Mouse (Mus musculus) kidney, embryonic 15.5 days (tissue): Measurements from ENCODE around the gene Ksr1. TPM values are rescaled to one million over a fixed set of nuclear protein-coding genes. Genes with fewer than 3 reads are reported as not detected.
A peak's percentile ranks its signal among the peaks of the same experiment; 100 is the strongest.

Source experiments
- ATAC-seq: fragments of 200-750 bp; cut with Nextera tagmentation; replicated peaks from 2 replicates; pipeline ENCODE4 v1.8.0; 2017; ENCODE audit warnings: moderate TSS enrichment; ENCODE audit not compliant: low FRiP score
- H3K27ac ChIP-seq: fragments of 300-500 bp; sonication (generic); 2 replicates; pipeline ENCODE4 v1.5.1; 2015; ENCODE audit warnings: mild to moderate bottlenecking, inconsistent platforms
- H3K27me3 ChIP-seq: fragments of 300-500 bp; sonication (generic); 2 replicates; pipeline ENCODE4 v1.6.1; 2015; ENCODE audit warnings: inconsistent platforms
- H3K36me3 ChIP-seq: fragments of 300-500 bp; sonication (generic); 2 replicates; pipeline ENCODE4 v1.6.1; 2015; ENCODE audit warnings: inconsistent platforms
- H3K4me1 ChIP-seq: fragments of 300-500 bp; sonication (generic); 2 replicates; pipeline ENCODE4 v1.6.1; 2015; ENCODE audit warnings: inconsistent platforms
- H3K4me2 ChIP-seq: fragments of 300-500 bp; sonication (generic); 2 replicates; pipeline ENCODE4 v1.6.1; 2015; ENCODE audit warnings: moderate library complexity, mild to moderate bottlenecking, inconsistent platforms
- H3K4me3 ChIP-seq: fragments of 300-500 bp; sonication (generic); replicated peaks from 2 replicates; pipeline ENCODE4 v1.5.1; 2015; ENCODE audit warnings: mild to moderate bottlenecking, inconsistent platforms
- H3K9ac ChIP-seq: fragments of 300-500 bp; sonication (generic); 2 replicates; pipeline ENCODE4 v1.6.1; 2015; ENCODE audit warnings: mild to moderate bottlenecking, inconsistent platforms
- H3K9me3 ChIP-seq: fragments of 300-500 bp; sonication (generic); replicated peaks from 2 replicates; pipeline ENCODE4 v1.6.1; 2016; ENCODE audit warnings: inconsistent platforms
- WGBS: fragments of 180-500 bp; shearing (Covaris S2); methylation state at CpG from one replicate; pipeline ENCODE4 v1.1.7; 2015; ENCODE audit warnings: mixed read lengths; 5-methylcytosine and 5-hydroxymethylcytosine counted together
- polyA plus RNA-seq: library from polyadenylated mRNA; unstranded; fragments of >200 nt; fragmentation: Nextera tagmentation; extraction: Ambion mirVana; gene quantifications from 2 replicates; pipeline ENCODE4 v1.2.1, GENCODE M21; 2015

Ksr1 gene
- polyA plus RNA-seq, 1 experiment from 2014 or later, result 3.3 TPM

GRCm38 (mm10) chr11:79115659-79116058 lies 30.5 kb downstream of the Ksr1 start:
- Histone ChIP-seq H3K27ac (no peak overlapping the region), H3K9me3 (no peaks in the 10 kb centered on the region)

GRCm38 (mm10) chr11:79114061-79114460 lies 32.1 kb downstream of the Ksr1 start:
- Histone ChIP-seq H3K27ac (no peak overlapping the region), H3K4me2 (no peak overlapping the region), H3K9me3 (no peaks in the 10 kb centered on the region), H3K4me1 (peaks cover 49% of the 10 kb centered on the region), H3K36me3 (no peaks in the 10 kb centered on the region), H3K9ac (no peak overlapping the region), H3K4me3 (no peak overlapping the region), H3K27me3 (no peaks in the 10 kb centered on the region)
- WGBS, result 23% methylated on average over 6 of the region's 6 CpGs
- ATAC-seq, result no peak

More at GRCm38 (mm10) chr11:79115659-79116058, 30.5 kb downstream of the Ksr1 start:
- no peak for ATAC-seq
- H3K27me3 ChIP-seq, result no peaks in the 10 kb centered on the region
- peaks cover 54% of the 10 kb centered on the region for H3K4me1 ChIP-seq
- WGBS, result 75% methylated on average over 8 of the region's 8 CpGs
- H3K36me3 ChIP-seq, result no peaks in the 10 kb centered on the region
- no peak overlapping the region for H3K4me3 ChIP-seq
- H3K9ac ChIP-seq, result no peak overlapping the region
- no peak overlapping the region for H3K4me2 ChIP-seq

- Histone ChIP-seq H3K27ac (no peak overlapping the region), H3K4me1 (peaks cover 43% of the 10 kb centered on the region), H3K36me3 (no peaks in the 10 kb centered on the region), H3K4me2 (no peak overlapping the region), H3K9me3 (no peaks in the 10 kb centered on the region), H3K9ac (no peak overlapping the region), H3K27me3 (no peaks in the 10 kb centered on the region), H3K4me3 (no peak overlapping the region)
- no peak for ATAC-seq
- 88% methylated on average over 4 of the region's 4 CpGs for WGBS
Measured at GRCm38 (mm10) chr11:79113397-79113796, 32.8 kb downstream of the Ksr1 start.

- peaks cover 42% of the 10 kb centered on the region for H3K4me1 ChIP-seq
- ATAC-seq, result no peak
- no peak overlapping the region for H3K4me2 ChIP-seq
- no peaks in the 10 kb centered on the region for H3K36me3 ChIP-seq
- no peaks in the 10 kb centered on the region for H3K27me3 ChIP-seq
- no peak overlapping the region for H3K9ac ChIP-seq
- no peak overlapping the region for H3K27ac ChIP-seq
- WGBS, result 66% methylated on average over 19 of the region's 19 CpGs
- no peaks in the 10 kb centered on the region for H3K9me3 ChIP-seq
- no peak overlapping the region for H3K4me3 ChIP-seq
Measured at GRCm38 (mm10) chr11:79112559-79113302, 33.5 kb downstream of the Ksr1 start.

- Histone ChIP-seq H3K27ac (no peak overlapping the region), H3K9ac (no peak overlapping the region), H3K4me1 (peaks cover 39% of the 10 kb centered on the region), H3K27me3 (no peaks in the 10 kb centered on the region), H3K4me3 (no peak overlapping the region), H3K36me3 (no peaks in the 10 kb centered on the region), H3K4me2 (no peak overlapping the region), H3K9me3 (no peaks in the 10 kb centered on the region)
- no peak for ATAC-seq
- WGBS, result 88% methylated on average over 10 of the region's 10 CpGs
Measured at GRCm38 (mm10) chr11:79111864-79112558, 34.2 kb downstream of the Ksr1 start.

GRCm38 (mm10) chr11:79110446-79110845 lies 35.8 kb downstream of the Ksr1 start:
- 77% methylated on average over 4 of the region's 4 CpGs for WGBS
- Histone ChIP-seq H3K4me2 (no peak overlapping the region), H3K27me3 (no peaks in the 10 kb centered on the region), H3K27ac (no peak overlapping the region), H3K9me3 (no peaks in the 10 kb centered on the region), H3K36me3 (no peaks in the 10 kb centered on the region), H3K4me1 (peaks cover 32% of the 10 kb centered on the region), H3K9ac (no peak overlapping the region), H3K4me3 (no peak overlapping the region)
- no peak for ATAC-seq

- no peaks in the 10 kb centered on the region for H3K9me3 ChIP-seq
- 87% methylated on average over 11 of the region's 11 CpGs for WGBS
- H3K4me1 ChIP-seq, result peaks cover 39% of the 10 kb centered on the region
- H3K27me3 ChIP-seq, result no peaks in the 10 kb centered on the region
- no peak overlapping the region for H3K27ac ChIP-seq
- no peak overlapping the region for H3K4me3 ChIP-seq
- H3K36me3 ChIP-seq, result no peaks in the 10 kb centered on the region
- H3K9ac ChIP-seq, result no peak overlapping the region
- H3K4me2 ChIP-seq, result no peak overlapping the region
- ATAC-seq, result no peak
Measured at GRCm38 (mm10) chr11:79107934-79108333, 38.3 kb downstream of the Ksr1 start.

GRCm38 (mm10) chr11:79104998-79105397 lies 41.2 kb downstream of the Ksr1 start:
- no peak overlapping the region for H3K4me3 ChIP-seq
- ATAC-seq, result no peak
- 75% methylated on average over 6 of the region's 6 CpGs for WGBS

GRCm38 (mm10) chr11:79104538-79104937 lies 41.7 kb downstream of the Ksr1 start:
- H3K4me1 ChIP-seq, result peaks cover 31% of the 10 kb centered on the region
- ATAC-seq, result no peak
- no peaks in the 10 kb centered on the region for H3K36me3 ChIP-seq
- H3K27ac ChIP-seq, result no peak overlapping the region
- H3K27me3 ChIP-seq, result no peaks in the 10 kb centered on the region
- no peaks in the 10 kb centered on the region for H3K9me3 ChIP-seq
- H3K9ac ChIP-seq, result no peak overlapping the region
- H3K4me3 ChIP-seq, result no peak overlapping the region
- 57% methylated on average over 6 of the region's 6 CpGs for whole genome bisulfite sequencing
- no peak overlapping the region for H3K4me2 ChIP-seq

More at GRCm38 (mm10) chr11:79104998-79105397, 41.2 kb downstream of the Ksr1 start:
- Histone ChIP-seq H3K4me2 (no peak overlapping the region), H3K9ac (no peak overlapping the region), H3K36me3 (no peaks in the 10 kb centered on the region), H3K9me3 (no peaks in the 10 kb centered on the region), H3K27ac (no peak overlapping the region), H3K27me3 (no peaks in the 10 kb centered on the region), H3K4me1 (peaks cover 31% of the 10 kb centered on the region)

GRCm38 (mm10) chr11:79104096-79104495 lies 42.1 kb downstream of the Ksr1 start:
- no peaks in the 10 kb centered on the region for H3K9me3 ChIP-seq
- WGBS, result 89% methylated on average over 11 of the region's 11 CpGs
- H3K4me2 ChIP-seq, result no peak overlapping the region
- peaks cover 36% of the 10 kb centered on the region for H3K4me1 ChIP-seq
- no peak overlapping the region for H3K27ac ChIP-seq
- no peaks in the 10 kb centered on the region for H3K27me3 ChIP-seq
- H3K9ac ChIP-seq, result no peak overlapping the region
- H3K36me3 ChIP-seq, result no peaks in the 10 kb centered on the region
- ATAC-seq, result no peak
- no peak overlapping the region for H3K4me3 ChIP-seq

- no peak overlapping the region for H3K9ac ChIP-seq
- H3K4me1 ChIP-seq, result peaks cover 42% of the 10 kb centered on the region
- no peaks in the 10 kb centered on the region for H3K36me3 ChIP-seq
- 0 out of 2 replicates have a peak overlapping the region, but pooled peaks have one; percentile 22 for H3K4me2 ChIP-seq
- no peaks in the 10 kb centered on the region for H3K9me3 ChIP-seq
- ATAC-seq, result peak; percentile 63; the same call in 1 of the 2 replicates
- H3K27ac ChIP-seq, result 0 out of 2 replicates have a peak overlapping the region, but pooled peaks have one; percentile 51
- no peak overlapping the region for H3K4me3 ChIP-seq
- no peaks in the 10 kb centered on the region for H3K27me3 ChIP-seq
- 37% methylated on average over 5 of the region's 5 CpGs for WGBS
Measured at GRCm38 (mm10) chr11:79103461-79103869, 42.7 kb downstream of the Ksr1 start.

- no peaks in the 10 kb centered on the region for H3K27me3 ChIP-seq
- no peaks in the 10 kb centered on the region for H3K36me3 ChIP-seq
- no peaks in the 10 kb centered on the region for H3K9me3 ChIP-seq
- no peak for ATAC-seq
- WGBS, result 80% methylated on average over 4 of the region's 4 CpGs
- H3K4me3 ChIP-seq, result no peak overlapping the region
- no peak overlapping the region for H3K27ac ChIP-seq
- H3K9ac ChIP-seq, result no peak overlapping the region
- H3K4me1 ChIP-seq, result peaks cover 46% of the 10 kb centered on the region
- H3K4me2 ChIP-seq, result no peak overlapping the region
Measured at GRCm38 (mm10) chr11:79102280-79102679, 43.9 kb downstream of the Ksr1 start.
